Mouse (Mus musculus) ES-E14 (cell line): Measurements from ENCODE around the gene Hoxd9. TPM values are rescaled to one million over a fixed set of nuclear protein-coding genes. Genes with fewer than 3 reads are reported as not detected.
A peak's percentile ranks its signal among the peaks of the same experiment; 100 is the strongest.

ENCODE experiments used
- DNase-seq: peaks from one replicate; pipeline ENCODE4 v3.0.0-alpha.2; 2013; ENCODE audit warnings: low read depth, low spot score
- H3K27ac ChIP-seq: 2 replicates; pipeline ENCODE4 v1.5.1; 2012; ENCODE audit warnings: low read depth, mild to moderate bottlenecking, low read length, moderate library complexity, mixed read lengths; ENCODE audit not compliant: poor library complexity, insufficient read depth, severe bottlenecking
- H3K36me3 ChIP-seq: 2 replicates; pipeline ENCODE4 v1.6.1; 2012; ENCODE audit warnings: mild to moderate bottlenecking, low read length, moderate library complexity, mixed read lengths; ENCODE audit not compliant: control insufficient read depth, poor library complexity, insufficient read depth, severe bottlenecking
- H3K4me1 ChIP-seq, 2 experiments: fragments of 150-350 bp in 1 of 2; sonication (generic) in 1 of 2; 2 replicates each; pipeline ENCODE4 v1.6.1; 2012; ENCODE audit warnings: low read length in 2 of 2, mild to moderate bottlenecking in 1 of 2, mixed read lengths in 1 of 2; ENCODE audit not compliant: control insufficient read depth in 2 of 2, insufficient read depth in 2 of 2, poor library complexity in 1 of 2
- H3K4me3 ChIP-seq, 2 experiments: fragments of 150-350 bp in 1 of 2; sonication (generic) in 1 of 2; 2 replicates each; pipeline ENCODE4 v1.5.1; 2012; ENCODE audit warnings: low read length in 2 of 2, low read depth in 1 of 2, mild to moderate bottlenecking in 1 of 2, mixed read lengths in 1 of 2; ENCODE audit not compliant: insufficient read depth in 1 of 2, poor library complexity in 1 of 2, severe bottlenecking in 1 of 2
- H3K9ac ChIP-seq: 2 replicates; pipeline ENCODE4 v1.6.1; 2012; ENCODE audit warnings: low read depth, mild to moderate bottlenecking, low read length, mixed read lengths; ENCODE audit not compliant: poor library complexity, insufficient read depth, severe bottlenecking
- H3K9me3 ChIP-seq: fragments of 150-350 bp; sonication (generic); 2 replicates; pipeline ENCODE4 v1.6.1; 2012; ENCODE audit warnings: low read depth, mild to moderate bottlenecking, low read length; ENCODE audit not compliant: control insufficient read depth, insufficient read depth
- CHD2 ChIP-seq: IDR thresholded peaks from 2 replicates; pipeline ENCODE4 v1.6.1; 2014; ENCODE audit warnings: mild to moderate bottlenecking, low read depth, low read length, inconsistent platforms
- HCFC1 ChIP-seq: IDR thresholded peaks from 2 replicates; pipeline ENCODE4 v1.6.1; 2012; ENCODE audit warnings: low read length, inconsistent platforms, borderline replicate concordance; ENCODE audit not compliant: insufficient read depth
- MAFK ChIP-seq: IDR thresholded peaks from 2 replicates; pipeline ENCODE4 v1.6.1; 2014; ENCODE audit warnings: mild to moderate bottlenecking, low read depth, low read length, inconsistent platforms; ENCODE audit not compliant: insufficient read depth
- ZC3H11A ChIP-seq: IDR thresholded peaks from 2 replicates; pipeline ENCODE4 v1.6.1; 2012; ENCODE audit warnings: low read depth, mild to moderate bottlenecking, inconsistent platforms, low read length, borderline replicate concordance
- ZNF384 ChIP-seq: IDR thresholded peaks from 2 replicates; pipeline ENCODE4 v1.6.1; 2012; ENCODE audit warnings: low read depth, low read length, inconsistent platforms
- in situ Hi-C, 2 experiments: fragments of 600-800 bp; cut with MboI; formaldehyde crosslinking; loops; one replicate each; pipeline ENCODE4 v1.15.1; 2025; ENCODE audit warnings: low sequenced_read_pairs in 2 of 2, inconsistent platforms in 1 of 2; ENCODE audit not compliant: unreplicated experiment in 2 of 2
- total RNA-seq: library from RNA; depleted of rRNA; stranded (reverse); fragments of 300-350 nt; gene quantifications from 2 replicates; pipeline ENCODE4 v1.2.3, GENCODE M21; 2012

Hoxd9 gene
- total RNA-seq, 1 experiment: 0.76 TPM

GRCm38 (mm10) chr2:74661685-74662084 lies 35.8 kb upstream of the Hoxd9 start:
- Histone ChIP-seq H3K4me1 (peaks cover 0 to 2% of the 10 kb centered on the region in 2 experiments; a peak in 1 of 4 replicates), H3K36me3 (no peaks in the 10 kb centered on the region), H3K4me3 (0 out of 4 replicates have a peak overlapping the region, but pooled peaks of 1 of the 2 experiments have one; percentile 25), H3K9ac (no peak overlapping the region), H3K9me3 (no peaks in the 10 kb centered on the region), H3K27ac (no peak overlapping the region)
- TF ChIP-seq CHD2 (no peak), HCFC1 (no peak), ZNF384 (no peak), MAFK (no peak), ZC3H11A (peak; percentile 35; the same call in 1 of the 2 replicates)
- in situ Hi-C loops: loop anchor here (10.0 to 25.0 kb wide), 3 partner anchors 599 to 1387 kb away; partner anchors contain the start of gene Sp9 (in 1 of the 2)
- no peak for DNase-seq

- Histone ChIP-seq H3K36me3 (no peaks in the 10 kb centered on the region), H3K4me1 (peaks cover 0 to 2% of the 10 kb centered on the region in 2 experiments; a peak in 1 of 4 replicates), H3K9ac (no peak overlapping the region), H3K9me3 (no peaks in the 10 kb centered on the region), H3K27ac (no peak overlapping the region), H3K4me3 (no peak overlapping the region)
- in situ Hi-C loops: loop anchor here (10.0 to 25.0 kb wide), 3 partner anchors 601 to 1389 kb away; partner anchors contain the start of gene Sp9 (in 1 of the 2)
- DNase-seq: no peak
- TF ChIP-seq ZNF384 (no peak), CHD2 (no peak), ZC3H11A (no peak), HCFC1 (no peak), MAFK (no peak)
Observed at GRCm38 (mm10) chr2:74663291-74663925, 34.1 kb upstream of the Hoxd9 start.

GRCm38 (mm10) chr2:74666411-74666810 lies 31.1 kb upstream of the Hoxd9 start:
- no peak overlapping the region for H3K4me3 ChIP-seq

GRCm38 (mm10) chr2:74667191-74667841 lies 30.2 kb upstream of the Hoxd9 start:
- in situ Hi-C loops: loop anchor here (10.0 to 25.0 kb wide), 3 partner anchors 605 to 1393 kb away; partner anchors contain the start of gene Sp9 (in 1 of the 2)
- no peak for TF ChIP-seq ZNF384
- no peak for TF ChIP-seq MAFK
- TF ChIP-seq ZC3H11A: no peak
- no peak for TF ChIP-seq HCFC1
- TF ChIP-seq CHD2: no peak
- H3K4me3 ChIP-seq: 0 out of 4 replicates have a peak overlapping the region, but pooled peaks of 1 of the 2 experiments have one; percentile 10
- no peak for DNase-seq
- H3K36me3 ChIP-seq: no peaks in the 10 kb centered on the region
- H3K4me1 ChIP-seq: peaks cover 0 to 3% of the 10 kb centered on the region in 2 experiments; a peak in 1 of 4 replicates
- no peaks in the 10 kb centered on the region for H3K9me3 ChIP-seq
- H3K9ac ChIP-seq: no peak overlapping the region
- no peak overlapping the region for H3K27ac ChIP-seq

More at GRCm38 (mm10) chr2:74666411-74666810, 31.1 kb upstream of the Hoxd9 start:
- H3K9me3 ChIP-seq: no peaks in the 10 kb centered on the region
- H3K4me1 ChIP-seq: peaks cover 0 to 3% of the 10 kb centered on the region in 2 experiments; a peak in 1 of 4 replicates
- no peak overlapping the region for H3K9ac ChIP-seq
- TF ChIP-seq HCFC1 (no peak), ZNF384 (no peak), ZC3H11A (no peak), MAFK (no peak), CHD2 (no peak)
- H3K36me3 ChIP-seq: no peaks in the 10 kb centered on the region
- no peak overlapping the region for H3K27ac ChIP-seq
- in situ Hi-C loops: loop anchor here (10.0 to 25.0 kb wide), 3 partner anchors 604 to 1392 kb away; partner anchors contain the start of gene Sp9 (in 1 of the 2)
- DNase-seq: no peak
